Mouse (Mus musculus) T-helper 17 cell (primary cell): ENCODE results near the gene Tead3.
"Not testable (repeated sequence)": the region's sequence is repeated elsewhere in the genome, so short reads cannot be mapped to it uniquely, and the experiment has no call there.

Experiments
- in situ Hi-C, 2 experiments: fragments of 300-600 bp; cut with MboI, MseI; formaldehyde crosslinking; loops; 1 replicate in 1 of 2; 2 replicates in 1 of 2; pipeline ENCODE4 v1.15.1; 2025; ENCODE audit warnings: high pct_unique_total_duplicates in 2 of 2

Gene Tead3

GRCm38 (mm10) chr17:28331241-28332112 is 19.1 kb downstream of the Tead3 start:
- in situ Hi-C loops, result no loop called here

GRCm38 (mm10) chr17:28330590-28330989 is 20.0 kb downstream of the Tead3 start:
- in situ Hi-C loops, result not testable (repeated sequence)

- in situ Hi-C loops, result no loop called here
Observed at GRCm38 (mm10) chr17:28330232-28330546, 20.4 kb downstream of the Tead3 start.

GRCm38 (mm10) chr17:28329503-28330231 is 20.9 kb downstream of the Tead3 start:
- in situ Hi-C loops, result no loop called here

GRCm38 (mm10) chr17:28328946-28329345 is 21.7 kb downstream of the Tead3 start:
- in situ Hi-C loops, result no loop called here

- in situ Hi-C loops, result no loop called here
Observed at GRCm38 (mm10) chr17:28328366-28328928, 22.2 kb downstream of the Tead3 start, which contains the start of gene Rpl10a. Rpl10a (plus strand) TSS chr17:28328471.

GRCm38 (mm10) chr17:28327673-28328325 is 22.8 kb downstream of the Tead3 start:
- in situ Hi-C loops, result no loop called here

- in situ Hi-C loops, result no loop called here
Observed at GRCm38 (mm10) chr17:28326951-28327350, 23.7 kb downstream of the Tead3 start.

GRCm38 (mm10) chr17:28325751-28326150 is 24.9 kb downstream of the Tead3 start:
- in situ Hi-C loops, result no loop called here

- in situ Hi-C loops, result not testable (repeated sequence)
Observed at GRCm38 (mm10) chr17:28324416-28324815, 26.2 kb downstream of the Tead3 start.

GRCm38 (mm10) chr17:28323786-28324185 is 26.8 kb downstream of the Tead3 start:
- in situ Hi-C loops, result no loop called here

- in situ Hi-C loops, result no loop called here
Observed at GRCm38 (mm10) chr17:28321700-28322099, 28.9 kb downstream of the Tead3 start.

GRCm38 (mm10) chr17:28317725-28318124 is 32.9 kb downstream of the Tead3 start:
- in situ Hi-C loops, result no loop called here

GRCm38 (mm10) chr17:28317091-28317490 is 33.5 kb downstream of the Tead3 start:
- in situ Hi-C loops, result no loop called here

GRCm38 (mm10) chr17:28316476-28316875 is 34.1 kb downstream of the Tead3 start:
- in situ Hi-C loops, result no loop called here

- in situ Hi-C loops, result no loop called here
Observed at GRCm38 (mm10) chr17:28315611-28316160, 34.9 kb downstream of the Tead3 start.

- in situ Hi-C loops, result no loop called here
Observed at GRCm38 (mm10) chr17:28313880-28314225, 36.8 kb downstream of the Tead3 start.

- in situ Hi-C loops, result no loop called here
Observed at GRCm38 (mm10) chr17:28313212-28313879, 37.3 kb downstream of the Tead3 start, which contains the start of gene Fance. Fance (plus strand) TSS chr17:28313519.

- in situ Hi-C loops, result no loop called here
Observed at GRCm38 (mm10) chr17:28312232-28313211, 38.1 kb downstream of the Tead3 start.
